Mouse (Mus musculus) common myeloid progenitor, adult 5-6 weeks (primary cell): ENCODE results near the gene Rora. TPM values are rescaled to one million over a fixed set of nuclear protein-coding genes. Genes with fewer than 3 reads are reported as not detected.

Source experiments
- ATAC-seq: replicated peaks from 2 replicates; pipeline ENCODE4 v1.8.0; 2016; ENCODE audit warnings: low read depth, mild to moderate bottlenecking, moderate TSS enrichment, inconsistent platforms; ENCODE audit not compliant: poor library complexity, severe bottlenecking
- total RNA-seq: library from RNA; stranded (forward); fragments of 200-1000, 187-1606 nt; gene quantifications from 2 replicates; pipeline ENCODE4 v1.2.3, GENCODE M21; 2017

Rora gene
- total RNA-seq, 1 experiment from 2014 or later = 1.1 TPM

DNA sequence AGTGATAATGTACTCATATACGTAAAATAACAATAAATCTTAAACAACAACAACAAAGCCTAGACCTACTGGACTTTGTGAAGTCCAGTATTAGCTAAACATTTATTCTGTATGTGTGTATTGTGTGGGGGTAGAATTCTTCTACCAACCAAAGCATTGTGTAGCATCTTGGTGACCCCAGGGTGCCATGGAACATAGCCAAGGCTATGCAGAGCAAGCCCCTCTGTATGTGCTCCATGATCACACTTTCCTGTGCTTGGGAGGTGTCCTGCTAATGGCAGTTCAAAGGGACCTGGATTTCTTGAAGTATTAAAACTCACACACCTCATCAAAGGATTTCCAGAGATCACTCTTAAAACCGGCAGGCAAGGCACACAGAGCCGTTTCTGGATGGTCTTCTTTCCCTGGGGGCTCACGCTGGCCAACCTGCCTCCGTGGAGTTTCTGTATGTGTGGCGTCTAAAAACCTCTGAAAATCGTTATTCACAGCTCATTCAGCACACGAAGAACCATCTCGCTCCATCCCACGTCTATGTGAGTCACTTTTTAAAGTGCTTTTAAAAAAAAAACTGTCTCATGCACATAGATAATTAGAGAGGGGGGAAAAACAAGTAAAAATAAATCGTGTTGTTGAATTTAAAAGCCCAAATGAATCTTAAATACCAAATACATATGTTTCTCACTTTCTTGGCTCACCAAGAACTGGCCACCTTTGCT, 92.5 kb downstream of the Rora start:
- ATAC-seq = no peak

DNA sequence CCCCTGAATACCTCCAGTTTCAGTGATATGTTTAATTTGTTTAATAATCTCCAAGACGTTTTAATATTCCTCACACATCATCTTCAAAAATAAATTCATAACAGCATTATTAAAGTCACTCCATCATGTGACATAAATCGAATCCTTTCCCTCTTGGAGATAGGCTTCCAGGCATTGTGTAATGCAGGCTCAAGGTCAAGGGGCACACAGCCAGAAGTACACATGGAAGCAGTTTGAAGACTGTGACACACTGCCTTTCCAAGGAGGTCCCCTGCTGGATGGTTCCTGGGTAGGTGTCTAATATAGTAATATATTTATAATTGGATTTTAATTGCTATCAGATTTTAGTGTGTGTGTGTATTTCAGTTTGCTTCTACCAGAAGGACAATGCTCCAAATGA, 103.4 kb downstream of the Rora start:
- no peak for ATAC-seq

DNA sequence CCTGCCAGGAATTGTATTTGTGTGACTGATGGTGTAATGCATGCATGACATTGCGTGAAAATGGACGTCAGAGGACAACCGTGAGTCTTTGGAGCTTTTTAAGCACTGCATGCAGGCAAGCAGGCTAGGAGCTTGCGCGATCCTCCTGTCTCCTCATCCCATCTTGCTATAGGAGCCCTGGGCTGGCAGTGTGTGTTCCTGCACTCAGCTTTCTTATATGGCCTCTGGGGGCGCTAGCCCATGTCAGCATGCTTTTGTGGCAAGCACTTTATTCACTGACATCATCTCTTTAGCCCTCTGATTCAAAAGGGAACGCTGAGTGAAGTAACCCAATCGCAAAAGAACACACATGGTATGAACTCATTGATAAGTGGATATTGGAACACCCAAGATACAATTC, 105.7 kb downstream of the Rora start:
- ATAC-seq = no peak

DNA sequence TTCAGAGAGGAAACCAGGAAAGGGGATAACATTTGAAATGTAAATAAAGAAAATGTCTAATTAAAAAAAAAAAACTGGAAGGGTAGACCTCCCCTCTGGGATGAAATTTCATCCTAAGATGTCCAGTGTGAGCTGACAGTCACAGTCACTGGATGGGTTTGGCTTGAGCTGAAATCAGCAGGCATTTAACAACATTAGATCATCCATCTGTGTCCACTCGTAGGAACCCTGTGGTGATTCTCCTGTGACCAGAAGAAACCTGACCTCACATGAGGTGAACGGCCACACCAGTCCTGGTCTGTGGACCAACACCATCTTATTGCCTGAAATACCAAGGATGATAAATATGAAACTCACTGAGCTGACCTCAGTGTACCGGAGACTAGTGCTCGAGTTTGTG, 106.7 kb downstream of the Rora start:
- no peak for ATAC-seq

DNA sequence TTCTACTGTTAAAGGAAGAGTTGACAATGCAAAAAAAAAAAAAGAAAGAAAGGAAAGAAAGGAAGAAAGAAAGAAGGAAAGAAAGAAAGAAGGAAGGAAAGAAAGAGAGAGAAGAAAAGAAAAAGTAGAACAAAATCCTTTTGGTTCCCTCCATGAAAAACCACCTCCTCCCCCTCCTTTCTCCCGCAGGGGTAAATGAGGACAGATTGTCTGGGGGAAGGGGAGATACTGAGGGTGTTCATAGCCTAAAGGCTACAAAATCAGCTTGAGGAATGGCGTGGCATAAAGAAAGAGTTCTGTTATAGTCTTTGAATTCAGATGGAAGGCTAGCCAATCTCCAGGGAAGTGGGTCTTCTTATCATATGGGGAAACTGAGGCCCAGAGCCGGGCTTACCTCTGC, 107.3 kb downstream of the Rora start:
- no peak for ATAC-seq

DNA sequence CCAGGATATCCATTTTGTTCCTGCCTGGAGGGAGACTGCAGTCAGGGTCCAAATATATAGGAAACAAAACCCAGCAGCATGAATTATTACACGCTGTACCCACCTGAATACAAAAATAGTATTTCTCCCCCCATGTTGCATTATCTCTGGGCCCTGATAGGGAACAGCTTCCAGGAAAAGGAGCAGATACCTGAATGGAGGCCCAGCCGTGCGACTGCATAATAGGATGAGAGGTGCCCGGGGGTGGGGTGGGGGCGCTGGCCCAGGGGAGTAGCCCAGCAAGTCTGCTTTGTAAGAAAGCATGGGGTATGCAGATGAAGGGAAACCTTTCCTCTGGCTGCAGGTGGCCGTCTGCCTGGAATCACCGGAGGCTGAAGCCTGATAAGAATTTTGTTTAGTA, 108.1 kb downstream of the Rora start:
- ATAC-seq = no peak

DNA sequence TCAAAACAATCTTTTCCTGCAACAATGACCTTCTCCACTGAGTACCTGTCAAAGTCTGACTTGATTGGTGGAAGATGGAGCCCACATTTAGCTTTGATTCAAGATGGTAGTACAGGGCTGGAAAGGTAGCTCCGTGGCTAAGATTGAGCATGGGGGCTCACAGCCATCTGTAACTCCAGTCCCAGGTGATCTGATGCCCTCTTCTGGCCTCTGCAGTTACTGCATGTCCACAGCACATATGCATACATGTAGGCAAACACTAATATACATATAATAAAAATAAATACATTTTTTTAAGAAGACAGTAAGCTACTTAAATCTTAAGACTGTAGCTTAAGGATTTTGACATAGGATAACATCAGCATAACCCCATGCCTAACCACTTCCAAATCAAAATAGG, 112.0 kb downstream of the Rora start:
- no peak for ATAC-seq

DNA sequence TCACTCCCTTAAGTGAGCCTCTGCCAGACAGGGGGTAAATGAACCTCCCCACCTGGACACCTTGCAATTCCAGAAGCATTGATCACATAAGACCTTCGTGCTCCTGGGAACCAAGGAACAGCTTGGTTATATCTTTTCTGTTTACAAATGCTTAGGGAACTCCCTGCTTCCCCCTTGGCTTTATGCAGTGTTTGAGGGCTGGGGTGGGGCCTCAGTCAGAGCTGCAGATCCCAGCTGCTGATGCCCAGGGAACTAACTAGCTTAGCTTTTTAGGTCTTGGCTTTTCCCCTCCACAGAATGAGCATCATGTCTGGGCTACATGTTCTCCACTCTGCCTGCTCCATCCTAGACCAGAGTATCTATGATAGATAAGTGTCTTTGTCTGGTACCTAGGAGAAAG, 116.1 kb downstream of the Rora start:
- no peak for ATAC-seq

DNA sequence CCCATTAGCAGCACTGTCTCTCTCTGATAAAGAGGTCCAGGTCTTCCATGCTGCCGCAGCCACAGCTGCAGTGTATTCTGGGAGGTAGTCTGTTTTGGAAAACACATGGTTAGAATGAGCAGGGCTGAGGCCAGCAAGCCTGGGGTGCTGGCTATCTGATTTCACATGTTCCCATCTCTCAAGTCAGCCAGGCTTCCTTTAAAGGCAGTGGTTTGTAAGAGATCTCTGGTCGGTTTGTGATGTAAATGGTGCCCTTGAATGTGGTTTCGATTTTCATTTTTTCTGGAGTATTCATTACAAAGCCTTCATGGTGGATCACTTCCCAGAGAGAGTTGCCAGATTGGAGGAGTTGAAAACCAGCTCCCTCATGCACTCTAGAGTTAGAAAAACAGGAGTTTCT, 117.8 kb downstream of the Rora start:
- no peak for ATAC-seq

DNA sequence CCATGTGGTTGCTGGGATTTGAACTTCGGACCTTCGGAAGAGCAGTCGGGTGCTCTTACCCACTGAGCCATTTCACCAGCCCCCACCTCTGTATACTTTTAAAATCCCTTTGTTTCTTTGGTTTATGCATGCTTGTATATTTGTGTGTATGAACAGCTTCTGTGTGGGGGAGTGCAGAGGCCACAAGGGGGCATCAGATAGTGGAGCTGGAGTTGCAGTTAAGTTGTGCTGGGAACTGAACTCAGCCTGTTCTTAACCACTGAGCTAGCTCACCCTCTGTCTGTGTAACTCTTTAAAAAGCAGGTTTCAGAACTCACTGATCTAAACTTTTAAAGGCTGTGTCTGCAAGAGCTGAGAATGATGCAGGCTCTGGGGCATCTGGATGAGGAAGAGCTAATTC, 120.2 kb downstream of the Rora start:
- ATAC-seq = no peak

DNA sequence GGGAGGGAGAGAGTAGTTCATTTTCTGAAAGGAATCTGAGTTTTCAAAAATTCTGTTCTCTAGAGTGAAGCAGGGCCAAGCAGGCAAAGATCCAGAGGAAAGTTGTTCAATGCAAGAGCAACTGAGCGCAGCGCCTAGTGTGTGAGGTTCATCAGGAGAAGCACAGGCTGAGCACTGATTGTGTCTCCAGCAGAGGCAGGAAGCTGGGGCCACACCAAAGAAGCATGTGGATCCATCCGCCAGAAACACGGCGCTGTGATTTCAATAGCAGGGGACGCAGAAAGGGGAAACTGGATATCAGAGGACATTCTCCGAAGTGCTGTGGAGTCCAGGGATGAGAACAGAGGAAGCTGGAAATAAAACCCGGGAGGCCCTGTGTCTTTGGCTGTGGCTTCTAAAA, 128.4 kb downstream of the Rora start:
- no peak for ATAC-seq

DNA sequence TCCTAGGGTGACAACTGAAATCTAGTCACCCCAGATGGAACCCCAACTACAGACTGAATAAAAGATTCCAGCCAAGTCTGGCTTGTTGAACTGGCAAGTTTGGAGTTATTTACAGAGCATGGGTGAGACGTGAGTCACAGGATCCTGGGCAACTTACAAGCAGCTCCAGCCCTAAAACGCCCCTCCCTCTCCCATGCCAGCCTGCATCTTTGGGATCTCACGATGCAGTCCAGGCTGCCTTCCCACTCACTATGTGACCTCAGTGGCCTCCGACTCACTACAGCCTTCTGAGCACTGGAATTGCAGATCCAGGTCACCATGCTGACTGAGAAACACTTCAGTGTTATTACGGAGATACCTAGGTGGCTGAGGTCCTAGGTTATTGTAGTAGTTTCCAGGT, 129.0 kb downstream of the Rora start:
- ATAC-seq = no peak

DNA sequence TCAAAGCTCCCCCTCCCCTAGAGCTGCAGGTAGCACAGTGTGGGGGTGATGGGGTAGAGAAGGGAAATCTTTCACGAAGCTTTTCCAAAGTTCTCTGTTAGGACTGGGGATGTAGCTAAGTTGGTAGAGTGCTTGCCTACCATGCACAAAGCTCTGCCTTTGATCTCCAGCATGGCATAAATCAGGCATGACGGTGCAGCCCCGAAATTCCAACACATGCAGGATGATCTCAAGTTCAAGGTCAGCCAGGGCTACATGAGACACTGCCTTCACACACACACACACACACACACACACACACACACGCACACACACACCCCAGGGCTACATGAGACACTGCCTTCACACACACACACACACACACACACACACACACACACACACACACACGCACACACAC, 129.7 kb downstream of the Rora start:
- ATAC-seq = no peak

DNA sequence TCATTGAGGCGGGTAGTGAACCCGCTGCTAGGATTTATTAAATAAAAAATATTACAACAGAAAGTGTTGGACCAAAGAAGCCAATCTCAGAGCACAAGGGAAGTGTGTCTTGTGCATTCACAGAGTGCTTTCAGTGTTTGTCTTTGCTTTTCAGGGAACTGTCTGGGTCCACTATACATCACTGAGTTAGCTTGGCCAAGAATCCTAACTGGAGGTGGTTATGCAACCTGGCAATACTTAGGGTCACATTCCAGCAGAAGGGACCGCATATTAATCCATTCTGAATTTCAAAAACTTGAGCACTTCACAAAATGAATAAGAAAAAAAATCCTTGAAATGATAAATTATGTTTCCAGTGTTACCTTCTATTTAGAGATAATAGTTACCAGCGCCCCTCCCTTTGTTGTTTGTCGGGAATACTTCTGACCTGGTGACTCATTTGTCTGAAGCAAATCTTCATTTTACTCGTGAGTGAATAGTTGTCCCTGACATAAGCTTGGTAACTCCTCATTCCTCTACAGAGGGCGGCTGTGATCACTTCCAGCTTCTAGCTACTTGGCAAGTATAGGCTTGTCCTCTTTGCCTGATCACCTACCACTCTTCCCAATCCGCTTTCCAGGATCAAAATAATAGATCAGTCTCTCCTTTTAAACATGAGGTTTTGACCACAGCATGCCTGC, 133.2 kb downstream of the Rora start:
- no peak for ATAC-seq

DNA sequence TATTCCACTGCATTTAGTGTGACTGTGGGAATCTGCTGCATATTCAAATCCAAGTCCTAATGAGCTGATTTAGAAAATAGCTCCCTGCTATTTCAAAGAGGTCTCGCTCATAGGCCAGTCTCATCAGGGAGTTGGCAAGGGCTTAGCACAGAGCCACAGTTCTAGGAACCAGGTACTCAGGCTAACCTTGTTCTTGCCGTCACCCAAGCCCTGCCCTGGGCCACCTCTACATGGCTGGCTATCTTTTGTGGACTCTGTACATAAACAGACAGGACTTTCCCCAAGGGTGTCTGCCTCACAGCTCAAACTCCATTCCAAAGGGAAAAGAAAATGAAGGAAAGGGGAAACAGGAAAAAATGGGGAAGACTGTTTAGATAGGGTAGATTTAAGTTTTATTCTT, 134.1 kb downstream of the Rora start:
- no peak for ATAC-seq

DNA sequence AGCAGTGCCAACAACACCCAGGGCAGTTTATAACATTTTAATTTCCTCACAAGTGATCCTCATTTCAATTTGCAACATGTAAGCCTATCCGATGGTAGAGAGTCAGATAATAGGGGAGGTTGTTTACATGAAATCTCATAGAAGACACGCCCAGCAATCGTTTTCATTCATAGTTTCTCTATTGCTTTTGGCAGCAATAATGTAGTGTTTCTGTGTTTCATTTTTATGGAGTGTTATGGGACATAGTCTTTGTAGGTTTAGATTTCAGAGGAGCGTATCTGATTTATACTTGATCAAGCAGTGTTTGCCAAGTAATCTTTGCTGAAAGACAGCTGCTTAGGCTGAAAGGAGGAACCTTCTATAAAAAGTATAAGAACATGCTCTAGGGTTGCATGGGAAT, 137.3 kb downstream of the Rora start:
- no peak for ATAC-seq

DNA sequence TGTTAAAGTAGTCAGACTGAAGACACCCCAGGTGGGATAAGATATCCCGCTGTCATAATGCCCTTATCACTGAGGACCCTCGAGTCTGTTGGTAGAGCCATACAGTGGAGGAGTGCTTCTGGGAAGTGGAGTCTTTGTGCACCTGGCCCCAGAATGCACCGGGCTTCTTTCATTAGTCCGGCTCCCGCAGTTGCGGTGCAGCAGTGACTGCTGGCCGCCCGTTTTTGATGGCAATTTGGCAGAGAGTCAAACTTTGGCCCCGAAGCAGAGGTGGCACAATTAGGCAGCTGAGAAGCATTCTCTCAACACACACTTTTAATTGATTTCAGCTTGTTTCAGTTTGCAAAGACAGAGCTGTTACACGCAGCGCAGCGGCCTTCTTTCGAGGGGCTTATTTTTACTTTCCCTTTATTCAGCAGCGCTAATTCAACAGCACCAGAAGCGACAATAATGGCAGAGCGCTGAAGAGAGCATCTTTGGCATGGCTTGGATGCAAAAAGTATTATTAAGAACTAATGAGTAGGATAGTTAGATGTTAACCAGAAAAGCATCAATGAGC, 138.5 kb downstream of the Rora start:
- no peak for ATAC-seq

DNA sequence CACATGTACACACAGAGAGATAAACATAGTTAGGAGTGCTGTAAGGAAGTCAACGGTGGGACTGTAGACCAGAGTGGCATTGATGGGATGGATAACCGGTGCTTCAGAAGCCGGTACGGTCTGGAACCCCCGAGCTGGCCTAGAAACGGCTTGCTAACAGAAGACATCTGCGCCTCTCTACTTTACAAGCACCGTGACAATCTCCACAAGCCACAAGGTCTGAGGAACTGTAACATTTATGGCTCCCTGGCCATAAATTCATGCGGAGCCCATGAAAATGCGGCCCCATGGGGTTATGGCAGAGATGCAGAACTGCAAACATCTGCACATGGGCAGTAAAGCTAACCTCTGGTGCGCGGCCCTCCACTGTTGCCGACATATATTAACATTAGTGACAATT, 141.7 kb downstream of the Rora start:
- no peak for ATAC-seq

DNA sequence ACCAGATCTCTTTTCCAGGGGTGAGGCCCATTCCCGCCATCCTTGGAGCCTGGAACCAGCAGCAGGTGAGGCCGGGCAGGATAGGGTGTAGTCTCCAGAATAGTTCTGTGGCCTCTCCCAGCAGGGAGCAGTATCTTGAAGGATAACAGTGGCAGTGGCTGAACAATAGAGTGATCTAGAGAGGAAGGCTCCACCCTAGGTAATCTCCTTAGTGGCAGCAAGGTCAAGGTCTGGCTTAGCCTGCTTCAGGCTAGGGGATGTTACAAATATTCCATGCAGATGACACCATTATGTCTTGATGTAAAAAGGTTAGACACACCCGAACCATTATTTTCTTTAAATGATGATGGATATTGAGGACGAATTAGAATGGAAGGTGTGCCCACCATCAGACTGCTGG, 144.6 kb downstream of the Rora start:
- no peak for ATAC-seq

DNA sequence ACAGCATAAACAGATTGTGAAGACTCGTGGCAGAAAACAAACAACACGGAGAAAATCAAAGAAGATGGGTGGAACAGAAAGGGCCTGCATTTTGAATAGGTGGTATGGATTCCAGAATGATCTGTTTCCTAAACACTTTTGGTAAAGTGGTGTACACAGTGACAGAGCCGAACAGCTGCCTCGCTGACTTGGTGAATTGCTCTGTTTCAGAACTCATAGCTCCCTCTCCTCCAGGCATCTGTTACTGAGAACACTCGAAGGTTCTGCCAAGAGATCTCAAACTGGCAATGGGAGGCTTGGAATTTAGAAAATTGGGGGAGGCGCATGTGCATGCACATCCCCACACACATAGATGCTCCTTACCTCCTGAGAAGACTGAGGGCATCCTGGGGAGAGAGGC, 145.5 kb downstream of the Rora start:
- no peak for ATAC-seq

DNA sequence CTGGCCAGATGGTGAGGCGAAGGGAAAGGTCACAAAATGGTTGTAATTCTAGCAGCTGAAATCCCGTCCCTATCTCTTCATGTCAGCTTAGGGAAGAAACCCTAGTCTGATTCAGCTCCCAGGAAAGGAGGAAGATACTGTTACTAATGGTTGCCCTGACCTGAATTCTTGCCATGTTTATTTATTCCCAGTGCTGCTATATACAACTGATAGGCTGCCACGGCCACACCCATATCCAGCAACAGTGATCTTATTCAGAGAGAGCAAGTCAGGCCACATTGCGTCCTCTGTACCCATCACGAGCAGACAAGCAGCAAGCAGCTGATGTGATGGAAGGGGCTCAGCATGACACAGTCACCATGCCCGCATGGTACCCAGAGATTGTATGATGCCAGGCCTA, 150.6 kb downstream of the Rora start:
- no peak for ATAC-seq

DNA sequence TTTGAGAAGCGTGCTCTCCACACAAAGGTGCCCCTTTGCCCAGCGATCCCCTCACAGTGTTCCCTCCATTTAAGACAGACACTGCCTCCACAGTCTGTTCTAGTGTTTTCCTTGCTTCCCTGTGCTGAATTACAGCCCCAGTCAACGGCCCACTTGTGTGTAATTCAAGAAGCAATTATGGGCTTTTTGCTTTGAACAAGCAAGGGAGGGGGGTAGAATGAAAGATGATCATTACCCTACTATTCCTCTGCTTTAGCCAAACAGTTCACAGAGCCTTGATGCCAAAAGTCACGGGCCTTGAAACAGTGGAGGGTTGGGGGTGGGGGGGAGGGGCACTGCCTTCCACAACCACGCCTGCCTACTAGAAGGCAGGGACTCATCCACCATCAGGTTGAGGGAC, 152.2 kb downstream of the Rora start:
- no peak for ATAC-seq
